Mouse (Mus musculus): ENCODE results near the gene Faap100.

- TF ChIP-seq CTCF (IDR thresholded peaks at IDR 0.05; ENCODE audit: low read depth, low read length) (no peak), POLR2A (IDR thresholded peaks at IDR 0.05; ENCODE audit: borderline replicate concordance, low read depth, low read length) (no peak)
These were observed 34.1 kb downstream of the Faap100 start for GRCm38 (mm10) chr11:120344310-120344920.

Measured in bone marrow macrophage, adult 2 months (primary cell).